Comparison of ENCODE assay signal across 21 mouse cellular contexts in genomic region chr16:58415500-58415899, GRCm38 (mm10). TPM values are rescaled to one million over a fixed set of nuclear protein-coding genes. Genes with fewer than 3 reads are reported as not detected.
A peak's percentile ranks its signal among the peaks of the same experiment; 100 is the strongest.
DNase-seq lines count a peak whose midpoint lies in the region; ATAC-seq lines count a peak whose summit lies in the region.
"Had no signal": no experiment of that assay in that cellular context is flagged by ENCODE, and none has a peak within 500 bp of the region (broad histone marks: within the 10 kb centered on the region; RNA-seq: fewer than 3 reads in every experiment).

No protein-coding gene starts in this region.

- no peaks in the 10 kb centered on the region for H3K27me3 ChIP-seq in embryonic facial prominence, embryonic 15.5 days
- no peaks in the 10 kb centered on the region for H3K27me3 ChIP-seq in embryonic facial prominence, embryonic 10.5 days (replicated peaks; ENCODE audit: low read depth, poor library complexity, severe bottlenecking)
- no peaks in the 10 kb centered on the region for H3K27me3 ChIP-seq in heart, embryonic 12.5 days (replicated peaks)
- no peaks in the 10 kb centered on the region for H3K27me3 ChIP-seq in limb, embryonic 15.5 days
- no peaks in the 10 kb centered on the region for H3K27me3 ChIP-seq in limb, embryonic 10.5 days (ENCODE audit: low read depth, poor library complexity, severe bottlenecking)
- no peaks in the 10 kb centered on the region for H3K27me3 ChIP-seq in hindbrain, embryonic 13.5 days
- H3K27me3 ChIP-seq: kidney, embryonic 15.5 days; limb, embryonic 12.5 days had no signal

- no peaks in the 10 kb centered on the region for H3K9me3 ChIP-seq in embryonic facial prominence, embryonic 15.5 days (replicated peaks)
- H3K9me3 ChIP-seq in embryonic facial prominence, embryonic 10.5 days, result 0 out of 2 replicates have a peak, but pooled peaks cover 3% of the 10 kb centered on the region
- no peaks in the 10 kb centered on the region for H3K9me3 ChIP-seq in heart, embryonic 12.5 days (replicated peaks)
- H3K9me3 ChIP-seq in limb, embryonic 15.5 days, result no peaks in the 10 kb centered on the region
- H3K9me3 ChIP-seq in limb, embryonic 10.5 days (replicated peaks), result no peaks in the 10 kb centered on the region
- no peaks in the 10 kb centered on the region for H3K9me3 ChIP-seq in hindbrain, embryonic 13.5 days
- H3K9me3 ChIP-seq: kidney, embryonic 15.5 days; limb, embryonic 12.5 days; liver, embryonic 13.5 days had no signal

- H3K4me3 ChIP-seq in embryonic facial prominence, embryonic 15.5 days (replicated peaks), result no peak overlapping the region
- H3K4me3 ChIP-seq in embryonic facial prominence, embryonic 10.5 days, result no peak overlapping the region
- no peak overlapping the region for H3K4me3 ChIP-seq in heart, embryonic 12.5 days
- H3K4me3 ChIP-seq in limb, embryonic 15.5 days, result no peak overlapping the region
- no peak overlapping the region for H3K4me3 ChIP-seq in limb, embryonic 10.5 days
- no peak overlapping the region for H3K4me3 ChIP-seq in hindbrain, embryonic 13.5 days
- H3K4me3 ChIP-seq: erythroblast, embryonic 14.5 days; kidney, embryonic 15.5 days; limb, embryonic 12.5 days; liver, embryonic 13.5 days had no signal

- ATAC-seq in embryonic facial prominence, embryonic 15.5 days (ENCODE audit: insufficient number of reproducible peaks, low FRiP score, low TSS enrichment, low read depth), result 0 out of 2 replicates have a peak, but pooled peaks have one; percentile 19
- ATAC-seq in heart, embryonic 12.5 days (ENCODE audit: insufficient number of reproducible peaks, low FRiP score), result 0 out of 2 replicates have a peak, but pooled peaks have one; percentile 22
- 0 out of 2 replicates have a peak, but pooled peaks have one; percentile 44 for ATAC-seq in limb, embryonic 15.5 days (ENCODE audit: insufficient number of reproducible peaks, low FRiP score, low TSS enrichment, low read depth)
- peak; percentile 55; the same call in 1 of the 2 replicates for ATAC-seq in hindbrain, embryonic 13.5 days (ENCODE audit: low FRiP score)
- ATAC-seq in megakaryocyte progenitor cell, adult 5-6 weeks (replicated peaks; ENCODE audit: poor library complexity), result no peak
- ATAC-seq: intestine, postnatal 0 days had no signal

- 98% methylated on average over 2 of the region's 2 CpGs for WGBS in embryonic facial prominence, embryonic 15.5 days
- WGBS in embryonic facial prominence, embryonic 10.5 days, result 97% methylated on average over 2 of the region's 2 CpGs
- 97% methylated on average over 2 of the region's 2 CpGs for WGBS in heart, embryonic 12.5 days
- 76% methylated on average over 2 of the region's 2 CpGs for WGBS in limb, embryonic 15.5 days
- WGBS in limb, embryonic 10.5 days, result 98% methylated on average over 2 of the region's 2 CpGs
- WGBS in hindbrain, embryonic 13.5 days, result 97% methylated on average over 2 of the region's 2 CpGs

- no peak overlapping the region for H3K4me2 ChIP-seq in embryonic facial prominence, embryonic 15.5 days (replicated peaks)
- no peak overlapping the region for H3K4me2 ChIP-seq in heart, embryonic 12.5 days
- H3K4me2 ChIP-seq in limb, embryonic 15.5 days, result no peak overlapping the region
- H3K4me2 ChIP-seq in hindbrain, embryonic 13.5 days, result no peak overlapping the region
- H3K4me2 ChIP-seq: kidney, embryonic 15.5 days; limb, embryonic 12.5 days; liver, embryonic 13.5 days had no signal

- intact Hi-C loops in heart, postnatal 36 days (cut with DNase I), result no loop called here

- H3K4me1 ChIP-seq in embryonic facial prominence, embryonic 15.5 days, result peaks cover 4% of the 10 kb centered on the region; the same call in 1 of the 2 replicates
- peaks cover 8% of the 10 kb centered on the region for H3K4me1 ChIP-seq in embryonic facial prominence, embryonic 10.5 days
- H3K4me1 ChIP-seq in heart, embryonic 12.5 days (replicated peaks), result peaks cover 46% of the 10 kb centered on the region
- 0 out of 2 replicates have a peak, but pooled peaks cover 2% of the 10 kb centered on the region for H3K4me1 ChIP-seq in limb, embryonic 15.5 days
- H3K4me1 ChIP-seq in limb, embryonic 10.5 days, result peaks cover 11% of the 10 kb centered on the region; the same call in 1 of the 2 replicates
- peaks cover 19% of the 10 kb centered on the region for H3K4me1 ChIP-seq in hindbrain, embryonic 13.5 days (replicated peaks)

- no peak overlapping the region for H3K27ac ChIP-seq in embryonic facial prominence, embryonic 15.5 days (replicated peaks)
- H3K27ac ChIP-seq in embryonic facial prominence, embryonic 10.5 days (replicated peaks), result no peak overlapping the region
- no peak overlapping the region for H3K27ac ChIP-seq in heart, embryonic 12.5 days (ENCODE audit: poor library complexity, severe bottlenecking)
- no peak overlapping the region for H3K27ac ChIP-seq in limb, embryonic 15.5 days
- no peak overlapping the region for H3K27ac ChIP-seq in limb, embryonic 10.5 days
- H3K27ac ChIP-seq in hindbrain, embryonic 13.5 days, result no peak overlapping the region
- H3K27ac ChIP-seq: kidney, embryonic 15.5 days; limb, embryonic 12.5 days; liver, embryonic 13.5 days; macrophage had no signal

- no peak overlapping the region for H3K9ac ChIP-seq in embryonic facial prominence, embryonic 15.5 days
- H3K9ac ChIP-seq in heart, embryonic 12.5 days, result no peak overlapping the region
- no peak overlapping the region for H3K9ac ChIP-seq in limb, embryonic 15.5 days
- H3K9ac ChIP-seq in hindbrain, embryonic 13.5 days, result no peak overlapping the region
- H3K9ac ChIP-seq: kidney, embryonic 15.5 days; limb, embryonic 12.5 days; liver, embryonic 13.5 days had no signal

- no peaks in the 10 kb centered on the region for H3K36me3 ChIP-seq in embryonic facial prominence, embryonic 15.5 days
- H3K36me3 ChIP-seq in embryonic facial prominence, embryonic 10.5 days (replicated peaks), result peaks cover 10% of the 10 kb centered on the region; the same call in 1 of the 2 replicates
- 0 out of 2 replicates have a peak, but pooled peaks cover 2% of the 10 kb centered on the region for H3K36me3 ChIP-seq in heart, embryonic 12.5 days
- no peaks in the 10 kb centered on the region for H3K36me3 ChIP-seq in limb, embryonic 15.5 days
- H3K36me3 ChIP-seq in limb, embryonic 10.5 days, result peaks cover 13% of the 10 kb centered on the region
- no peaks in the 10 kb centered on the region for H3K36me3 ChIP-seq in hindbrain, embryonic 13.5 days
- H3K36me3 ChIP-seq: kidney, embryonic 15.5 days; limb, embryonic 12.5 days; liver, embryonic 13.5 days had no signal

- DNase-seq in embryonic facial prominence, embryonic 10.5 days (ENCODE audit: low spot score), result no peak
- DNase-seq in heart, postnatal 36 days, result no peak
- no peak for DNase-seq in limb, embryonic 10.5 days (ENCODE audit: low spot score)
- DNase-seq: adrenal gland, adult 8-10 months; cerebellum, adult 8-10 months; gastrocnemius, postnatal 25 days; heart, postnatal 4 days; liver, embryonic 13.5 days; midbrain, embryonic 14.5 days; right cerebral cortex, adult 18-20 months; thymus, postnatal 14 days had no signal

RNA-seq across cellular contexts. Expression of gene Dcbld2, which starts 7.3 kb away (rescaled TPM):
- polyA plus RNA-seq in embryonic facial prominence, embryonic 15.5 days (2015; fragmentation: Nextera tagmentation; extraction: Ambion mirVana), result 4.3 and 4.6 TPM in 2 replicates
- polyA plus RNA-seq in embryonic facial prominence, embryonic 10.5 days (2016; fragmentation: Nextera tagmentation; extraction: Ambion mirVana), result 6.6 and 7.1 TPM in 2 replicates
- 16.1 and 18.5 TPM in 2 replicates for polyA plus RNA-seq in heart, embryonic 12.5 days (2016; fragmentation: Nextera tagmentation; extraction: Ambion mirVana)
- 10 to 100 TPM; 14.3 to 17.6 TPM for total RNA-seq in heart, postnatal 36 days (2021)
- 4.7 and 5.5 TPM in 2 replicates for polyA plus RNA-seq in limb, embryonic 15.5 days (2015; fragmentation: Nextera tagmentation; extraction: Ambion mirVana)
- 7.0 and 7.3 TPM in 2 replicates for polyA plus RNA-seq in limb, embryonic 10.5 days (2016; fragmentation: Nextera tagmentation; extraction: Ambion mirVana)
- 5.0 and 5.9 TPM in 2 replicates for polyA plus RNA-seq in hindbrain, embryonic 13.5 days (2015; fragmentation: Nextera tagmentation; extraction: Ambion mirVana)
- 0.29 and 0.35 TPM in 2 replicates for total RNA-seq in megakaryocyte progenitor cell, adult 5-6 weeks (2015)
- total RNA-seq in megakaryocyte progenitor cell, adult 5-6 weeks (2017), result 0.07 and 0.33 TPM in 2 replicates
